Mouse (Mus musculus) liver, embryonic 12.5 days (tissue): Measurements from ENCODE around the gene Mex3a. TPM values are rescaled to one million over a fixed set of nuclear protein-coding genes. Genes with fewer than 3 reads are reported as not detected.

Source experiments
- ATAC-seq: fragments of 200-750 bp; cut with Nextera tagmentation; 2 replicates; pipeline ENCODE4 v1.8.0; 2017; ENCODE audit warnings: moderate number of reproducible peaks, mild to moderate bottlenecking, moderate library complexity
- H3K27ac ChIP-seq: fragments of 300-500 bp; sonication (generic); 2 replicates; pipeline ENCODE4 v1.5.1; 2016; ENCODE audit warnings: mild to moderate bottlenecking
- H3K27me3 ChIP-seq: fragments of 300-500 bp; sonication (generic); replicated peaks from 2 replicates; pipeline ENCODE4 v1.6.1; 2016; ENCODE audit warnings: mild to moderate bottlenecking, moderate library complexity
- H3K36me3 ChIP-seq: fragments of 300-500 bp; sonication (generic); 2 replicates; pipeline ENCODE4 v1.6.1; 2016; ENCODE audit warnings: mild to moderate bottlenecking, moderate library complexity
- H3K4me1 ChIP-seq: fragments of 300-500 bp; sonication (generic); 2 replicates; pipeline ENCODE4 v1.6.1; 2016
- H3K4me2 ChIP-seq: fragments of 300-500 bp; sonication (generic); 2 replicates; pipeline ENCODE4 v1.6.1; 2016; ENCODE audit warnings: mild to moderate bottlenecking, moderate library complexity
- H3K4me3 ChIP-seq: fragments of 300-500 bp; sonication (generic); 2 replicates; pipeline ENCODE4 v1.5.1; 2016; ENCODE audit warnings: mild to moderate bottlenecking, moderate library complexity
- H3K9ac ChIP-seq: fragments of 300-500 bp; sonication (generic); 2 replicates; pipeline ENCODE4 v1.6.1; 2016; ENCODE audit warnings: mild to moderate bottlenecking, moderate library complexity
- H3K9me3 ChIP-seq: fragments of 300-500 bp; sonication (generic); replicated peaks from 2 replicates; pipeline ENCODE4 v1.6.1; 2016; ENCODE audit warnings: mild to moderate bottlenecking, moderate library complexity
- WGBS: fragments of 180-500 bp; shearing (Covaris S2); methylation state at CpG from one replicate; pipeline ENCODE4 v1.1.7; 2016; ENCODE audit not compliant: insufficient replicate concordance; 5-methylcytosine and 5-hydroxymethylcytosine counted together
- polyA plus RNA-seq: library from polyadenylated mRNA; unstranded; fragments of >200 nt; fragmentation: Nextera tagmentation; extraction: Ambion mirVana; gene quantifications from 2 replicates; pipeline ENCODE4 v1.2.1, GENCODE M21; 2016

Mex3a gene
- polyA plus RNA-seq, 1 experiment from 2014 or later, result 2.8 TPM

DNA sequence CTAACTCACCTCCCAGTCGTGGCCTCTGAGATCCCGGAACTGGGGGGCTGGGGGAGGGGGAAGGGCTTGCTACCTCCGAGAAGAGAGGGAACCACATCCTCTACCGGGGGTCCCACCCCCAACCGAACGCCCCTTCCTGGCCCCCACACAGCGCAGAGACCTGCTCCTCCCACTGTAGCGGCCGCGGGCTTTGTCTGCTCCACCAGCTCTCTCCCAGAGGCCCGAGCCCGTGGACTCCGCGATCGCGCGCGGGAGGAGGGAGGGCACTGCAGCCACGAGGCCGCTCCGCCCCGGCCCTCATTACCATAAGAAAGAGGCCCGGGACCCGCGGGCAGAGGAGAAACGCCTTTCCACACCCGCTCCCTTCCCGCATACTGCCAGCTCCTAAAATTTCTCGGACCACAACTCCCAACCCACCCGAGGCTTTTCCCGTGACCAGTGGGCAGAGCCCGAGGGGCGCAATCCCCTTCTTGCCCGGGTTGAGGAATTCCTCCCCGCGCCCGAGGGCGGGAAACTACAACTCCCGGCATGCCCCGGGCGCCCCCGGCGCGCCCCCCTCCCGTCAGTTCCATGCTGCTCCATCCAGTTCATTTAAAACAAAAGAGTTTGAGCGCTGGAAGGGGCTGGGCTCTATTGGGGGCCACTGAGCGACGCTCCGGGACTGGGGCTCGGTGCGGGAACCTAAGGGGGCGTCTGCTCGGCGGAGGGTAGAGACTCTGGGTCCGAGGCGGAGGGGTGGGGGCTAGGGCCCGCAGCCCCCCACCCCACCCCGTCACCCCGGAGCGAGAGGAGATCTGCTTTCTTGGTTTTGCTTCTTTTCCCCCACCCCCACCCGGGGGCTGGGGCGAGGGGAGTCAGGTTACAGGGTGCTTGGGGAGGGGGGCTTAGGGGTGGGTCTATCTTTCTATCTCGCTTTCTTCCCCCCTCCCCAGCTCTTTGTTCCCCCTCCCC lies 572 bp upstream of the Mex3a start:
- H3K9ac ChIP-seq, result peak overlapping the region; percentile 81
- peak overlapping the region; percentile 87 for H3K27ac ChIP-seq
- peaks cover 89% of the 10 kb centered on the region for H3K4me1 ChIP-seq
- H3K36me3 ChIP-seq, result no peaks in the 10 kb centered on the region
- H3K4me3 ChIP-seq, result peak overlapping the region; percentile 74
- 2% methylated on average over 63 of the region's 63 CpGs for WGBS
- peak overlapping the region; percentile 99 for H3K4me2 ChIP-seq
- H3K27me3 ChIP-seq, result peaks cover 22% of the 10 kb centered on the region
- H3K9me3 ChIP-seq, result no peaks in the 10 kb centered on the region
- ATAC-seq, result peak; percentile 63

DNA sequence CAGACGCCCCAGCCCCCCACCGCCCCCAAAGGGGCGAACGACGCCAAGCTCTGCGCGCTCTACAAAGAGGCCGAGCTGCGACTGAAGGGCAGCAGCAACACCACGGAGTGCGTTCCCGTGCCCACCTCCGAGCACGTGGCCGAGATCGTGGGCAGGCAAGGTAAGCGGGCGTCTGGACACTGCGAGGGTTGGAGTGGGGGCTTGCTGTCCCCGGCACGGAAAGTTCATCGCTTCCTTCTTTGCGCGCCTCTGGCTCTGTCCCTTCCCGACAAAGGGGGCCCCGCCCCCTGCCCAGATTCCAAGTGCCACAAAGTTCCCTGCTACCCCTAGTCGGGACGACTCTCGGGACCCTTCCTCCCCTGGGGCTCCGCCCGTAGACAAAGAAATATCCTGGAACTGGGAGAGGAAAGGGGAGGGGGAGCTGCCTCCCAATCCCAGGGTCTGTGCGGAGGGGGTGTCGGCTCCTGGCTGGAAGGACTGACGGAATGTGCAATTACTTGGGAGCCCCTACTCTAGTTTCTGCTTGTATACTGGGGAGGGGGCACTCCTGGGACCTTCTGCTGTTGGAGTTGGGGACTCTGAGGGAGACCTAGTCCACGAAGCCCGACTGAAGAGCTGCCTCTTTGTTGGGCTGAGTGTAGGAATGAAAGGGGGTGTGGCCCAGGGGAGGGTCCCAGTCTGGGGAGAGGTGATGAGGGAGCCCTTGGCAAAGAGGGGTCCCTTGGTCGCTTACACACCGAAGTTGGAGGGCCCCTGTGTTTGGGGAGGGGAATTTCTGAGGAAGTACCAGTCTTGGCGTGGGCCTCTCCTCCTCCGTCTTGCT lies 705 bp downstream of the Mex3a start:
- Histone ChIP-seq H3K9ac (peak overlapping the region; percentile 81), H3K36me3 (peaks cover 10% of the 10 kb centered on the region; the same call in 1 of the 2 replicates), H3K27ac (peak overlapping the region; percentile 66), H3K27me3 (peaks cover 22% of the 10 kb centered on the region), H3K4me2 (peak overlapping the region; percentile 99), H3K9me3 (no peaks in the 10 kb centered on the region), H3K4me1 (peaks cover 91% of the 10 kb centered on the region), H3K4me3 (peak overlapping the region; percentile 74)
- no peak for ATAC-seq
- WGBS, result 7% methylated on average over 36 of the region's 40 CpGs

DNA sequence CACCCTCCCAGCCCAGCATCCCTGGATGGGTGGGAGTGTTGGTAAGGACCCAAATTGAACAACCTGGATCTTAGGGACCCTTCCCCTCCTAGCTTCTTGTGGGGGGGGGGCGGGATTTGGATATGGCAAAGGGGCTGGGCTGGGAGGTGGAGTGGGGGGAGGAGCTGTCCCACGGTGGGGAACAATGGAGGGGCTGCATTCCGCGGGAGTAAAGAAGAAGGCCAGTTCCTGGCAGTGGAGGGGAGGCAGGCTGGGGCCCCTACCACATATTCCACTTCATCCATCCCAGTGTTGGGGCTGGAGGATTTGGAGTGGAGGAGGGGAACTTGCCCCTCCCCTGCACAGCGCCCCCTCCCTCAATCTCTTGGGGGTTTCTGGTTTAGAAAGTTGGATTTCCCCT lies 1.5 kb downstream of the Mex3a start:
- no peak overlapping the region for H3K27ac ChIP-seq
- no peak for ATAC-seq
- H3K4me1 ChIP-seq, result peaks cover 92% of the 10 kb centered on the region

DNA sequence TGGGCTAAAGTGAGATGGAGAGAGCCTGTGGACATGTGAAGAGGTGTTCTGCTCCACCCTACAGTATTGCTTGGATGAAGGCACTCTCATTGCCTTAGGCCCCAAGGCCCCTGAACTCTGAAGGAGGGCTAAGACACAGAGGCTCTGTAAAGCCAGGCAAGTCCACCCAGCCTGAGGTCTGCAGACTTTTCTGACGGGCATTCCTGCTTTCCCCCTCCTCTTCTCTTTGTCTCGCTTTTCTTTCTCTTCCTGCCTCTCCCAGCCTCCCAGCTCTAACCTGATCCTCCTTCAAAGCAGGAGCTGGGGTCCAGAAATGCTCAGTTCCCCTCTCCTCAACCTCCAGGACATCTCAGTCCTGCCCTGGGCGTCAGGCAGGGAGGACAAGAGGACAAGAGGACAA lies 2.8 kb downstream of the Mex3a start:
- WGBS, result 58% methylated on average over 3 of the region's 3 CpGs
- Histone ChIP-seq H3K4me3 (0 out of 2 replicates have a peak overlapping the region, but pooled peaks have one; percentile 4), H3K9me3 (no peaks in the 10 kb centered on the region), H3K4me1 (peaks cover 83% of the 10 kb centered on the region), H3K27ac (no peak overlapping the region), H3K27me3 (peaks cover 22% of the 10 kb centered on the region), H3K4me2 (peak overlapping the region; percentile 99; the same call in 1 of the 2 replicates), H3K9ac (no peak overlapping the region), H3K36me3 (peaks cover 15% of the 10 kb centered on the region; the same call in 1 of the 2 replicates)
- ATAC-seq, result no peak

More for the DNA sequence above, 1.5 kb downstream of the Mex3a start:
- peak overlapping the region; percentile 74 for H3K4me3 ChIP-seq
- H3K9ac ChIP-seq, result no peak overlapping the region
- H3K36me3 ChIP-seq, result peaks cover 15% of the 10 kb centered on the region; the same call in 1 of the 2 replicates
- WGBS, result 10% methylated on average over 4 of the region's 5 CpGs
- peaks cover 22% of the 10 kb centered on the region for H3K27me3 ChIP-seq
- H3K4me2 ChIP-seq, result peak overlapping the region; percentile 99
- H3K9me3 ChIP-seq, result no peaks in the 10 kb centered on the region

DNA sequence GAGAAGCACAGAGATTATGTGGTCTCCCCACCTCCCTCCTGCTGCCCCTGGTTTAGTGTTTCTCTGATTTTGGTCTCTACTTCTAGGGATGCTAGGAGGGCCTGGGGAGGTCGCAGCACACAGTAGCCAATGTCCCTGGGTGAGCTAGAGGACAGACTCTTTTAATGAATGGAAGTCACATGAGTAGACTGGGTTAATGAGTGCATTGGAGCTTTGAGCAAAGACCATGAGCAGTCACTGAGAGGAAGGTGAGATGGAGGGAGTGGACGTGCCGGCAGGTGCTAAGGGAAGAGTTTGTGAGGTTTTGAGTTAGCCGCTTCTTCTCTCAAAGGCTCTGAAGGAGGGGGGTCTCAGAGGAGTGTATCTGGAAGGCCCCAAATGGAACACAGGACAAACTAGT lies 3.3 kb downstream of the Mex3a start:
- peaks cover 78% of the 10 kb centered on the region for H3K4me1 ChIP-seq
- no peaks in the 10 kb centered on the region for H3K9me3 ChIP-seq
- peak overlapping the region; percentile 71; the same call in 1 of the 2 replicates for H3K9ac ChIP-seq
- peaks cover 15% of the 10 kb centered on the region; the same call in 1 of the 2 replicates for H3K36me3 ChIP-seq
- peak overlapping the region; percentile 64 for H3K4me3 ChIP-seq
- WGBS, result 78% methylated on average over 4 of the region's 4 CpGs
- H3K27ac ChIP-seq, result no peak overlapping the region
- no peak for ATAC-seq
- H3K4me2 ChIP-seq, result peak overlapping the region; percentile 99
- peaks cover 22% of the 10 kb centered on the region for H3K27me3 ChIP-seq

DNA sequence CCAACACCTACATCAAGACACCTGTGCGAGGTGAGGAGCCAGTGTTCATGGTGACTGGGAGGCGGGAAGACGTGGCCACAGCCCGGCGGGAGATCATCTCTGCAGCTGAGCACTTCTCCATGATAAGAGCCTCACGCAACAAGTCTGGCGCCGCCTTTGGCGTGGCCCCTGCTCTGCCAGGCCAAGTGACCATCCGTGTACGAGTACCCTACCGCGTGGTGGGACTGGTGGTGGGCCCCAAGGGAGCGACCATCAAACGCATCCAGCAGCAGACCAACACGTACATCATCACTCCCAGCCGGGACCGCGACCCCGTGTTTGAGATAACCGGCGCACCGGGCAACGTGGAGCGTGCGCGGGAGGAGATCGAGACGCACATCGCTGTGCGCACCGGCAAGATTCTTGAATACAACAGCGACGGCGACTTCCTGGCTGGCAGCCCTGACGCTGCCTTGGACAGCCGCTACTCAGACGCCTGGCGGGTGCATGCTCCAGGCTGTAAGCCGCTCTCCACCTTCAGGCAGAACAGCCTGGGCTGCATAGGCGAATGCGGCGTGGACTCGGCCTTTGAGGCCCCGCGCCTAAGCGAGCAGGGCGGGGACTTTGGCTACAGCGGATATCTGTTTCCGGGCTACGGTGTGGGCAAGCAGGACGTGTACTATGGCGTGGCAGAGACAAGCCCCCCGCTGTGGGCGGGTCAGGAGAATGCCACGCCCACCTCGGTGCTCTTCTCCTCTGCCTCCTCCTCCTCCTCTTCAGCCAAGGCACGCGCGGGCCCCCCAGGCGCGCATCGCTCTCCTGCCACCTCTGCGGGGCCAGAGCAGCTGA lies 4.1 kb downstream of the Mex3a start:
- H3K4me3 ChIP-seq, result peak overlapping the region; percentile 64
- no peaks in the 10 kb centered on the region for H3K9me3 ChIP-seq
- peaks cover 22% of the 10 kb centered on the region for H3K27me3 ChIP-seq
- H3K9ac ChIP-seq, result peak overlapping the region; percentile 71
- H3K27ac ChIP-seq, result peak overlapping the region; percentile 72
- H3K36me3 ChIP-seq, result peaks cover 15% of the 10 kb centered on the region; the same call in 1 of the 2 replicates
- 2% methylated on average over 64 of the region's 64 CpGs for WGBS
- peak overlapping the region; percentile 99 for H3K4me2 ChIP-seq
- peaks cover 70% of the 10 kb centered on the region for H3K4me1 ChIP-seq
- peak; percentile 82 for ATAC-seq

DNA sequence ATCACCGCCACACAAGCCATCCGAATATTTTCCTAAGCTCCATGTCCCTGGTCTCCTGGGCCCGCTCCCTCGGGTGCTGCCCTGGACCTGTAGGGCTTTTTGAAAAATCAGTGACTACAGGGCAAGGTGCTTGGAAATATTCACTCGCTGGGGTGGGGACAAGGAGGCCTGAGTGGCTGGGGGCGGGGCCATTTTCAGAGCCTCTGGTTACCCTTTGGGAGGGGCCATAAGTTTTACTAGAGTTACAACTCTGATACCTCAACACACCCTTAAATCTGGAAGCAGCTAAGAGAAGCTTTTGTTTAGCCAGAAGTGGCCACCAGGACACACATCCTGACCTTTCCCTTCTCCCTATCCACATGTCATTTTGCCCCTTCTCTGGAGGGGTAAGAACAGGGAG lies 5.0 kb downstream of the Mex3a start:
- peak overlapping the region; percentile 71; the same call in 1 of the 2 replicates for H3K9ac ChIP-seq
- ATAC-seq, result no peak
- H3K4me1 ChIP-seq, result peaks cover 64% of the 10 kb centered on the region

DNA sequence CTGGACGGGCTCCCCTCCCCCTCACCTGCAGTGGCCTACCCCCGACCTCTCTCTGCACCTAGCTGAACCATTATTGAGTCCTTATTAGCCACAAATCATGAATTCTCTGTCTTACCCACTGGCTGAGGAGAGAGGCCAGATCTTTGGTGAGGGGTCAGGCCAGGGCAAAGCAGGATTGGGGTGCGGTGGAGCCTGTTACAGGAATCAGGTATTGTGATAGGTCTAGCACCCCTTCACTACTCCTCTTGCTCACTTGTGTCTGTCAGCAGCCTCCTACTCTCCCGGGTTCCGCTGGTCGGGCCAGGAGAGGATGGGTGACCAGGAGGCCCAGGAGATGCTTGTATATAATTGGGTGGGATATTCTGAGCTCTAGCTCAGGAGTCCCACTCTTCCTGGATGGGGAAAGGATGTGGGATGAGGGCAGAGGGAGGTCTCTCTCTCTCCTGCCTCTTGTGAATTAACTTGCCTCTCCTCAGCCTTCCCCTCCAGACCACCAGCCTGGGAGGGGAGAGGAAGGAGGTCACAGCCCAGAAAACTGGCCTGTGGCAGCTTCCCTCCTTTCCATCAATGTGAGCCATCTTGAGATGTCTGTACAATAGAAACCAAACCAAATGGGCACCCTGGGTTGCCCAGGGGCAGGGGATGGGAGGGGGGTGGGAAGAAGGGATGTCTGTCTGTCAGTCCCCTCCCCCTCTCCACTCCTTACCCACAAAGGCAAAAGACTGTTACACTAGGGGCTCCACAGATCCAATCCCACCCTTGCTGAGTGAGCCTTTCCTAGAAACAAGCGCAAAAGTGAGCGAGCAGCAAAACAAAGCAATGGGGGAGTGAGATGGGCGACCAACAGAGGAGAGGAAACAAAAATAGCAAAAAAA lies 6.3 kb downstream of the Mex3a start:
- peaks cover 15% of the 10 kb centered on the region; the same call in 1 of the 2 replicates for H3K36me3 ChIP-seq
- H3K27me3 ChIP-seq, result peaks cover 12% of the 10 kb centered on the region; the same call in 1 of the 2 replicates
- H3K9me3 ChIP-seq, result no peaks in the 10 kb centered on the region
- no peak for ATAC-seq
- H3K9ac ChIP-seq, result 0 out of 2 replicates have a peak overlapping the region, but pooled peaks have one; percentile 6
- H3K4me3 ChIP-seq, result no peak overlapping the region
- 62% methylated on average over 9 of the region's 9 CpGs for WGBS
- no peak overlapping the region for H3K4me2 ChIP-seq
- no peak overlapping the region for H3K27ac ChIP-seq
- peaks cover 55% of the 10 kb centered on the region for H3K4me1 ChIP-seq

More for the DNA sequence above, 5.0 kb downstream of the Mex3a start:
- Histone ChIP-seq H3K9me3 (no peaks in the 10 kb centered on the region), H3K36me3 (peaks cover 15% of the 10 kb centered on the region; the same call in 1 of the 2 replicates), H3K4me2 (peak overlapping the region; percentile 99), H3K27ac (0 out of 2 replicates have a peak overlapping the region, but pooled peaks have one; percentile 61), H3K27me3 (peaks cover 22% of the 10 kb centered on the region), H3K4me3 (peak overlapping the region; percentile 64)
- WGBS, result 72% methylated on average over 6 of the region's 6 CpGs

DNA sequence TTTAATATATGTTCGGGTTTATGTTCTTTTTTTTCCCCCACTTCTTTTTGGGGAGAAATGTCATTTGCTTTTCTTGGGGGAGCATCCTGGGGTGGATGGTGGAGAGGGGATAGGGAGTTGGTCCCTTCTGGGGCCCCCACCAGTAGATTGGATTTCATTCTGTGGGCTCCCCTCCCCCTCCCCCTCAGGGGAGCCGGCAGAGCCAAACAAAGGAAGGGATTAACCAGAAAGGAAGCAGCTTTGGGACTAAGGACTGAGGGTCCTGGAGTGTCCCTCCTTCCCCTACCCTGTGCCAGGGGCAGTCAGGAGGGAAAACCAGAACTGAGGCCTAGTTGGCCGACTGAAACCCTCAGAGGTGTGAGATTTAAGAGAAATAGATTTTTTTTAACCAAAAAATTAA lies 7.2 kb downstream of the Mex3a start:
- Histone ChIP-seq H3K9me3 (no peaks in the 10 kb centered on the region), H3K4me3 (no peak overlapping the region), H3K4me2 (no peak overlapping the region), H3K4me1 (peaks cover 50% of the 10 kb centered on the region), H3K27me3 (0 out of 2 replicates have a peak, but pooled peaks cover 9% of the 10 kb centered on the region), H3K27ac (no peak overlapping the region), H3K36me3 (peaks cover 15% of the 10 kb centered on the region; the same call in 1 of the 2 replicates), H3K9ac (no peak overlapping the region)
- 42% methylated on average over 3 of the region's 3 CpGs for WGBS
- no peak for ATAC-seq

DNA sequence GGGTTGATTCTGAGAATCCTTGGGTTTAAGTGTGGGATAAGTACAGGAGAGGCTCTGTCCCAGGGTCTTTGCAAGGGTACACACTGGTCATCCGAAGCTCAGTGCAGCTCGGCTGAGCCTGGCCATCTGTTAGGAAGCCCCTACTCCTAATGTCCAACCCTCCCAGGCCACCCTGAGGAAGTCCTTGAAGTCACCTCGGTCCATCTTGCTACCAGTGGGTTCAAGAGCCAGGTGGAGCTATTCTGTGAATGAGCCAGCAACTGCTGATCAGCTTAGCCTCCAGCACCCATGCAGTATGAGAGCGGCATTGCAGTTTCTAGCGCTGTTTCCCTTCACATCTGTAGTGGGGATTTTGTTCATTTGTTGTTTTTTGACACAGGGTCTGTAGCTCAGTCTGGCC lies 7.9 kb downstream of the Mex3a start:
- Histone ChIP-seq H3K4me3 (no peak overlapping the region), H3K9ac (no peak overlapping the region), H3K9me3 (no peaks in the 10 kb centered on the region), H3K36me3 (peaks cover 15% of the 10 kb centered on the region; the same call in 1 of the 2 replicates), H3K27me3 (0 out of 2 replicates have a peak, but pooled peaks cover 2% of the 10 kb centered on the region), H3K27ac (peak overlapping the region; percentile 6; the same call in 1 of the 2 replicates), H3K4me2 (no peak overlapping the region), H3K4me1 (peaks cover 50% of the 10 kb centered on the region)
- ATAC-seq, result no peak
- 56% methylated on average over 5 of the region's 5 CpGs for WGBS
